Mouse (Mus musculus) liver, adult 2 months (tissue): Measurements from ENCODE around the gene Sgsm1.

Source experiments
- CTCF ChIP-seq: fragments of 200-500 bp; IDR thresholded peaks from 2 replicates; pipeline ENCODE4 v1.5.1; 2011; ENCODE audit warnings: low read depth, low read length, control low read depth
- POLR2A ChIP-seq: fragments of 200-500 bp; IDR thresholded peaks from 2 replicates; pipeline ENCODE4 v1.6.1; 2011; ENCODE audit warnings: low read length, control low read depth; ENCODE audit not compliant: insufficient read depth; ENCODE audit errors: extremely low read depth

GRCm38 (mm10) chr5:113288490-113288889 is 22.1 kb downstream of the Sgsm1 start:
- TF ChIP-seq CTCF = no peak
- no peak for TF ChIP-seq POLR2A
